Mouse (Mus musculus): ENCODE results near the gene Gskip. TPM values are rescaled to one million over a fixed set of nuclear protein-coding genes. Genes with fewer than 3 reads are reported as not detected.

The Gskip gene
- 23.3 and 24.6 TPM in 2 replicates for polyA plus RNA-seq (2015; fragmentation: Nextera tagmentation; extraction: Ambion mirVana)

GRCm38 (mm10) chr12:105683933-105684901 lies at the start of gene Gskip:
TSS of gene Gskip (plus strand) at chr12:105684829.

GRCm38 (mm10) chr12:105685001-105685691 lies 517 bp downstream of the Gskip start, which contains the start of gene Atg2b:
TSS of gene Atg2b (minus strand) at chr12:105685211.

GRCm38 (mm10) chr12:105705799-105706487 lies 21.3 kb downstream of the Gskip start, which contains the start of gene Ak7:
TSS of gene Ak7 (plus strand) at chr12:105705976.

Other genes with a start within 250 kb of the Gskip start
- 0.14 and 0.27 TPM in 2 replicates for gene D430019H16Rik, start 231.0 kb upstream of the Gskip start, polyA plus RNA-seq (2015; fragmentation: Nextera tagmentation; extraction: Ambion mirVana)
- 8.8 and 9.4 TPM in 2 replicates for gene Bdkrb2, start 121.6 kb upstream of the Gskip start, polyA plus RNA-seq (2015; fragmentation: Nextera tagmentation; extraction: Ambion mirVana)
- 0.48 and 1.3 TPM in 2 replicates for gene Bdkrb1, start 81.7 kb upstream of the Gskip start, polyA plus RNA-seq (2015; fragmentation: Nextera tagmentation; extraction: Ambion mirVana)
- 4.6 and 5.8 TPM in 2 replicates for gene Atg2b, start 382 bp downstream of the Gskip start, polyA plus RNA-seq (2015; fragmentation: Nextera tagmentation; extraction: Ambion mirVana)
- 0.10 and 0.18 TPM in 2 replicates for gene Ak7, start 21.1 kb downstream of the Gskip start, polyA plus RNA-seq (2015; fragmentation: Nextera tagmentation; extraction: Ambion mirVana)
- gene Papola, start 99.9 kb downstream of the Gskip start, polyA plus RNA-seq (2015; fragmentation: Nextera tagmentation; extraction: Ambion mirVana) = 101 and 132 TPM in 2 replicates

Measured in urinary bladder, postnatal 0 days (tissue).